Mouse (Mus musculus) embryonic facial prominence, embryonic 14.5 days (tissue): Measurements from ENCODE around the gene Rxrb. TPM values are rescaled to one million over a fixed set of nuclear protein-coding genes. Genes with fewer than 3 reads are reported as not detected.

Experiments
- ATAC-seq: fragments of 200-750 bp; cut with Nextera tagmentation; 2 replicates; pipeline ENCODE4 v1.8.0; 2017; ENCODE audit warnings: low read depth, moderate number of reproducible peaks, moderate TSS enrichment
- DNase-seq: peaks from one replicate; pipeline ENCODE4 v3.0.0-alpha.2; 2015; ENCODE audit warnings: low spot score
- H3K27ac ChIP-seq: fragments of 300-500 bp; sonication (generic); replicated peaks from 2 replicates; pipeline ENCODE4 v1.5.1; 2014; ENCODE audit warnings: low read depth, mild to moderate bottlenecking, low read length, moderate library complexity
- H3K27me3 ChIP-seq: fragments of 300-500 bp; sonication (generic); replicated peaks from 2 replicates; pipeline ENCODE4 v1.6.1; 2014; ENCODE audit warnings: low read length; ENCODE audit not compliant: control insufficient read depth, insufficient read depth
- H3K36me3 ChIP-seq: fragments of 300-500 bp; sonication (generic); 2 replicates; pipeline ENCODE4 v1.6.1; 2014; ENCODE audit warnings: low read length, mixed read lengths; ENCODE audit not compliant: control insufficient read depth, insufficient read depth
- H3K4me1 ChIP-seq: fragments of 300-500 bp; sonication (generic); 2 replicates; pipeline ENCODE4 v1.6.1; 2014; ENCODE audit warnings: antibody characterized with exemption, low read length; ENCODE audit not compliant: control insufficient read depth, insufficient read depth
- H3K4me2 ChIP-seq: fragments of 300-500 bp; sonication (generic); 2 replicates; pipeline ENCODE4 v1.6.1; 2014; ENCODE audit warnings: low read depth, mild to moderate bottlenecking, low read length, moderate library complexity, mixed read lengths
- H3K4me3 ChIP-seq: fragments of 300-500 bp; sonication (generic); 2 replicates; pipeline ENCODE4 v1.5.1; 2014; ENCODE audit warnings: low read depth, mild to moderate bottlenecking, low read length
- H3K9ac ChIP-seq: fragments of 300-500 bp; sonication (generic); 2 replicates; pipeline ENCODE4 v1.6.1; 2014; ENCODE audit warnings: low read depth, mild to moderate bottlenecking, low read length, moderate library complexity, mixed read lengths
- H3K9me3 ChIP-seq: fragments of 300-500 bp; sonication (generic); 2 replicates; pipeline ENCODE4 v1.6.1; 2016; ENCODE audit warnings: low read length; ENCODE audit not compliant: control insufficient read depth
- WGBS: fragments of 180-500 bp; shearing (Covaris S2); extraction: QIAGEN DNeasy Blood & Tissue Kit; methylation state at CpG from one replicate; pipeline ENCODE4 v1.1.7; 2014; 5-methylcytosine and 5-hydroxymethylcytosine counted together
- microRNA counts: library from miRNA; unstranded; fragments of <30 nt; microRNA quantifications from one replicate; lab custom pipeline; 2017
- microRNA-seq: library from miRNA; unstranded; fragments of <30 nt; microRNA quantifications from one replicate; pipeline ENCODE4, GENCODE M21; 2016; ENCODE audit warnings: borderline number of aligned reads
- polyA plus RNA-seq: library from polyadenylated mRNA; unstranded; fragments of >200 nt; fragmentation: Nextera tagmentation; extraction: Ambion mirVana; gene quantifications from 2 replicates; pipeline ENCODE4 v1.2.1, GENCODE M21; 2014

The Rxrb gene
- polyA plus RNA-seq, 1 experiment from 2014 or later: 26.0 TPM

- no peak overlapping the region for H3K9ac ChIP-seq
- H3K9me3 ChIP-seq: no peaks in the 10 kb centered on the region
- H3K27ac ChIP-seq: no peak overlapping the region
- no peak for DNase-seq
- no peak for ATAC-seq
- no peaks in the 10 kb centered on the region for H3K4me1 ChIP-seq
- H3K4me3 ChIP-seq: no peak overlapping the region
- WGBS: 61% methylated on average over 2 of the region's 2 CpGs
- H3K4me2 ChIP-seq: no peak overlapping the region
- H3K36me3 ChIP-seq: no peaks in the 10 kb centered on the region
- H3K27me3 ChIP-seq: no peaks in the 10 kb centered on the region
Observed at GRCm38 (mm10) chr17:34087386-34087785, 55.8 kb downstream of the Rxrb start.

MicroRNAs within 50 kb of the gene (microRNA counts, 519-probe panel; counts per million panel counts)
- microRNA mmu-miR-219 (lab: Ali Mortazavi, UCI): 19.3 counts per million

Small RNAs within 50 kb of the gene (microRNA-seq; reads per million reads assigned to microRNA genes)
- gene Mir219a-1: not detected
- gene Mir219c: not detected

Other genes with a start within 250 kb of the Rxrb start
- 35.7 and 52.1 TPM in 2 replicates for gene Angptl4, start 250.0 kb upstream of the Rxrb start, polyA plus RNA-seq
- 38.7 and 39.4 TPM in 2 replicates for gene Kank3, start 221.3 kb upstream of the Rxrb start, polyA plus RNA-seq
- 1,198 and 1,307 TPM in 2 replicates for gene Rps28, start 207.2 kb upstream of the Rxrb start, polyA plus RNA-seq
- gene Ndufa7, start 207.2 kb upstream of the Rxrb start, polyA plus RNA-seq: 479 and 488 TPM in 2 replicates
- gene Cd320, start 188.7 kb upstream of the Rxrb start, polyA plus RNA-seq: 60.5 and 62.3 TPM in 2 replicates
- not detected in 2 replicates for gene Gm7029, start 158.0 kb upstream of the Rxrb start, polyA plus RNA-seq
- gene Kifc1, start 141.2 kb upstream of the Rxrb start, polyA plus RNA-seq: 5.9 and 7.0 TPM in 2 replicates
- not detected in 2 replicates for gene Platr17, start 126.7 kb upstream of the Rxrb start, polyA plus RNA-seq
- gene Daxx, start 122.4 kb upstream of the Rxrb start, polyA plus RNA-seq: 34.8 and 38.2 TPM in 2 replicates
- gene Tapbp, start 115.9 kb upstream of the Rxrb start, polyA plus RNA-seq: 31.9 and 32.0 TPM in 2 replicates
- 8.9 and 11.6 TPM in 2 replicates for gene Zbtb22, start 115.9 kb upstream of the Rxrb start, polyA plus RNA-seq
- 34.5 and 43.4 TPM in 2 replicates for gene Rgl2, start 102.3 kb upstream of the Rxrb start, polyA plus RNA-seq
- 122 and 124 TPM in 2 replicates for gene Pfdn6, start 91.5 kb upstream of the Rxrb start, polyA plus RNA-seq
- gene Wdr46, start 91.2 kb upstream of the Rxrb start, polyA plus RNA-seq: 15.4 and 20.2 TPM in 2 replicates
- 4.4 and 5.7 TPM in 2 replicates for gene B3galt4, start 80.3 kb upstream of the Rxrb start, polyA plus RNA-seq
- 38.6 and 41.6 TPM in 2 replicates for gene Vps52, start 76.0 kb upstream of the Rxrb start, polyA plus RNA-seq
- 2,078 and 2,095 TPM in 2 replicates for gene Rps18, start 75.8 kb upstream of the Rxrb start, polyA plus RNA-seq
- gene H2-K1, start 31.5 kb upstream of the Rxrb start, polyA plus RNA-seq: 20.8 and 30.8 TPM in 2 replicates
- gene Ring1, start 7.1 kb upstream of the Rxrb start, polyA plus RNA-seq: 6.0 and 7.2 TPM in 2 replicates
- 41.3 and 46.1 TPM in 2 replicates for gene H2-Ke6, start 3.8 kb upstream of the Rxrb start, polyA plus RNA-seq
- 118 and 125 TPM in 2 replicates for gene Slc39a7, start 130 bp upstream of the Rxrb start, polyA plus RNA-seq
- 53.9 and 64.3 TPM in 2 replicates for gene Col11a2, start 7.6 kb downstream of the Rxrb start, polyA plus RNA-seq
- 0.36 and 0.76 TPM in 2 replicates for gene H2-Oa, start 60.5 kb downstream of the Rxrb start, polyA plus RNA-seq
- gene H2-DMa, start 87.7 kb downstream of the Rxrb start, polyA plus RNA-seq: 13.6 and 14.9 TPM in 2 replicates
- gene Brd2, start 90.8 kb downstream of the Rxrb start, polyA plus RNA-seq: 103 and 105 TPM in 2 replicates
- 0.22 and 0.39 TPM in 2 replicates for gene H2-DMb2, start 111.5 kb downstream of the Rxrb start, polyA plus RNA-seq
- 2.8 and 4.3 TPM in 2 replicates for gene H2-DMb1, start 121.3 kb downstream of the Rxrb start, polyA plus RNA-seq
- 5.1 and 7.4 TPM in 2 replicates for gene Tap1, start 155.7 kb downstream of the Rxrb start, polyA plus RNA-seq
- 2.8 and 3.8 TPM in 2 replicates for gene Psmb9, start 156.0 kb downstream of the Rxrb start, polyA plus RNA-seq
- 10.0 and 12.1 TPM in 2 replicates for gene Psmb8, start 165.9 kb downstream of the Rxrb start, polyA plus RNA-seq
- 3.3 and 4.1 TPM in 2 replicates for gene Tap2, start 171.7 kb downstream of the Rxrb start, polyA plus RNA-seq
- gene H2-Ob, start 207.1 kb downstream of the Rxrb start, polyA plus RNA-seq: 0.24 TPM in 1 of 2 replicates, not detected in the other
- gene H2-Ab1, start 225.9 kb downstream of the Rxrb start, polyA plus RNA-seq: 9.4 and 10.1 TPM in 2 replicates